ENCODE assay signal across 1 mouse cellular context in genomic region chr4:133285950-133286349, GRCm38 (mm10).
TF ChIP-seq lines count a peak whose summit lies in the region.

No protein-coding gene starts in this region.

TF ChIP-seq in MEL, 35 proteins besides CTCF, POLR2A, EP300 and RAD21:
- TF ChIP-seq NELFE (IDR thresholded peaks at IDR 0.05; ENCODE audit: low read depth, low read length) (no peak), SIN3A (IDR thresholded peaks at IDR 0.05; ENCODE audit: low read length) (peak; percentile 98), E2F4 (IDR thresholded peaks at IDR 0.05; ENCODE audit: borderline replicate concordance, low read depth, low read length) (no peak), GABPA (IDR thresholded peaks at IDR 0.05; ENCODE audit: low read depth, low read length) (no peak), MYC (IDR thresholded peaks at IDR 0.05; ENCODE audit: low read depth, low read length) (peak; percentile 99), ZMIZ1 (IDR thresholded peaks at IDR 0.05; ENCODE audit: low read depth, low read length) (no peak), BHLHE40 (IDR thresholded peaks at IDR 0.05; ENCODE audit: borderline replicate concordance, low read depth, low read length) (peak; percentile 98), KAT2A (conservative IDR thresholded peaks at IDR 0.05; ENCODE audit: low read depth, low read length) (no peak), MYB (IDR thresholded peaks at IDR 0.05; ENCODE audit: low read depth, low read length) (peak; percentile 39; the same call in 1 of the 2 replicates), UBTF (IDR thresholded peaks at IDR 0.05; ENCODE audit: borderline replicate concordance, insufficient read depth, low read depth, low read length) (no peak; the same call in 1 of the 2 replicates), MAFK (IDR thresholded peaks at IDR 0.05; ENCODE audit: borderline replicate concordance, low read depth, low read length) (no peak), MEF2A (IDR thresholded peaks at IDR 0.05; ENCODE audit: extremely low read depth, insufficient replicate concordance, low read depth, low read length, poor library complexity, severe bottlenecking) (no peak), TAL1 (IDR thresholded peaks at IDR 0.05; ENCODE audit: low read length) (peak; percentile 94), USF2 (IDR thresholded peaks at IDR 0.05; ENCODE audit: borderline replicate concordance in 1 of 2, insufficient read depth in 1 of 2, low read depth in 1 of 2, low read length in 2 of 2) (0 out of 4 replicates have a peak, but pooled peaks of 1 of the 2 experiments have one; percentile 26), ZC3H11A (IDR thresholded peaks at IDR 0.05; ENCODE audit: low read depth, low read length) (no peak), MAX (IDR thresholded peaks at IDR 0.05; ENCODE audit: low read length) (peak; percentile 98), RCOR1 (IDR thresholded peaks at IDR 0.05; ENCODE audit: low read depth, low read length) (peak; percentile 90), GATA1 (IDR thresholded peaks at IDR 0.05; ENCODE audit: low read depth, low read length) (peak; percentile 98), HCFC1 (IDR thresholded peaks at IDR 0.05; ENCODE audit: low read depth, low read length) (peak; percentile 52; the same call in 1 of the 2 replicates), SMC3 (IDR thresholded peaks at IDR 0.05; ENCODE audit: low read depth, low read length) (no peak), CHD1 (IDR thresholded peaks at IDR 0.05; ENCODE audit: low read depth, low read length) (no peak), POLR2AphosphoS2 (IDR thresholded peaks at IDR 0.05; ENCODE audit: low read length) (peak; percentile 38; the same call in 1 of the 2 replicates), JUND (IDR thresholded peaks at IDR 0.05; ENCODE audit: low read depth, low read length) (no peak), TBP (IDR thresholded peaks at IDR 0.05; ENCODE audit: low read depth, low read length) (no peak), MAZ (IDR thresholded peaks at IDR 0.05; ENCODE audit: low read depth, low read length) (0 out of 2 replicates have a peak, but pooled peaks have one; percentile 57), CHD2 (IDR thresholded peaks at IDR 0.05; ENCODE audit: low read length) (no peak), USF1 (IDR thresholded peaks at IDR 0.05; ENCODE audit: low read depth, low read length) (peak; percentile 87), ELF1 (IDR thresholded peaks at IDR 0.05; ENCODE audit: low read depth, low read length) (0 out of 2 replicates have a peak, but pooled peaks have one; percentile 30), ZKSCAN1 (IDR thresholded peaks at IDR 0.05; ENCODE audit: low read depth, low read length) (no peak), ETS1 (IDR thresholded peaks at IDR 0.05; ENCODE audit: low read depth, low read length) (peak; percentile 95), NRF1 (IDR thresholded peaks at IDR 0.05; ENCODE audit: insufficient read depth, low read depth, low read length, poor library complexity, severe bottlenecking) (no peak), MXI1 (IDR thresholded peaks at IDR 0.05; ENCODE audit: low read depth, low read length) (peak; percentile 99), ZNF384 (IDR thresholded peaks at IDR 0.05; ENCODE audit: low read depth, low read length) (0 out of 2 replicates have a peak, but pooled peaks have one; percentile 16), TCF12 (IDR thresholded peaks at IDR 0.05; ENCODE audit: low read depth, low read length) (peak; percentile 100), POLR2AphosphoS5 (IDR thresholded peaks at IDR 0.05; ENCODE audit: borderline replicate concordance, low read depth, low read length) (no peak)
